Mouse (Mus musculus): Measurements from ENCODE around the gene Smg6.

DNA sequence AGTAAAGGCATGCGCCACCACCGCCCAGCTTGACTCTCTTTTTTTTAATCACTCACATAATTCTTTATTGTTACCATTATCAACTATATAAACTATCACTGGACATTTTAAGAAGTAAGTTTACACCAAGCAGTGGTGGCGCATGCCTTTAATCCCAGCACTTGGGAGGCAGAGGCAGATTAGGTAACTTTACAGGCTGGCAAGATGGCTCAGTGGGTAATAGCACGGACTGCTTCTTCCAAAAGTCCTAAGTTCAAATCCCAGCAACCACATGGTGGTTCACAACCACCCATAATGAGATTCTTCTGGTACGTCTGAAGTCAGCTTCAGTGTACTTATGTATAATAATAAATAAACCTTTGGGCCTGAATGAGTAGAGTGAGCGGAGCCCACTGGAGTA is 203.9 kb downstream of the Smg6 start:
- TF ChIP-seq CTCF (IDR thresholded peaks at IDR 0.05; ENCODE audit: extremely low read depth, insufficient read length, insufficient replicate concordance, low read depth, low read length) (no peak), POLR2A (IDR thresholded peaks at IDR 0.05; ENCODE audit: low read depth, low read length) (no peak)
